Comparison of ENCODE assay signal across 20 mouse cellular contexts in the genomic region with DNA sequence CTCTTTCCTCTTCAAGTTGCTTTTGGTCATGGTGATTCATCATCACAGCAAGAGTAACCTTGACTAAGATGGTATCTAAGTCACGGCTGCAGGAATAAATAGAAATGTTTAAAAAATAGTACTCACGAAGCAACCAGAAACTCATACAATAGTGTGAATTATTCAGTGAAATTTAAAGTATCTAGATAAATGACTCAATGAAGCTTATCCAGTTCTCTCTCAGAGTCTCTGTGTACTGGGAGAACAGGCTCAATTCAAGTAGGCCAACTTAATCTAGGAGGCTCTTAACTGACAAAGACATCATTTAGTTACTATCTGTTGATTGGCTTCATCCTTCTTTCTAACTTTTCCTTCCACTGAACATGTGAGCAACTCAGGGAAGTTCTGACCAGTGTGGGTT.
DNase-seq lines count a peak whose midpoint lies in the region; ATAC-seq lines count a peak whose summit lies in the region.
"Had no signal": no experiment of that assay in that cellular context is flagged by ENCODE, and none has a peak within 500 bp of the region (broad histone marks: within the 10 kb centered on the region; RNA-seq: fewer than 3 reads in every experiment).

No protein-coding gene starts in this region.

- DNase-seq in frontal cortex, postnatal 25 days (ENCODE audit: low spot score in 2 of 2), result no peak
- DNase-seq in brain, adult 2 months (ENCODE audit: low read depth, low spot score), result peak; percentile 36
- DNase-seq in midbrain, embryonic 10.5 days (ENCODE audit: low spot score), result no peak
- DNase-seq: adrenal gland, adult 2 months; adrenal gland, adult 8-10 months; adrenal gland, postnatal 10 days; adrenal gland, postnatal 14 days; adrenal gland, postnatal 25 days; adrenal gland, postnatal 36 days; B cell, adult 2 months; cerebellum, adult 11 months; cerebellum, adult 11-12 months; cerebellum, adult 18-20 months; cerebellum, adult 2 months had no signal

- 90% methylated on average over 2 of the region's 2 CpGs for WGBS in midbrain, embryonic 10.5 days

- H3K27me3 ChIP-seq in midbrain, embryonic 10.5 days (ENCODE audit: low read depth, poor library complexity, severe bottlenecking), result no peaks in the 10 kb centered on the region
- H3K27me3 ChIP-seq: CH12.LX, Patski had no signal

- H3K4me3 ChIP-seq in midbrain, embryonic 10.5 days, result no peak overlapping the region

- H3K36me3 ChIP-seq in midbrain, embryonic 10.5 days, result no peaks in the 10 kb centered on the region
- H3K36me3 ChIP-seq: G1E had no signal

- ATAC-seq in frontal cortex, adult (ENCODE audit: low TSS enrichment), result peak; percentile 91
- ATAC-seq: activated CD4-positive, CD25-positive, alpha-beta regulatory T cell, adult 4 months; CD4-positive, CD25-positive, alpha-beta regulatory T cell, adult 4 months; Patski had no signal

- no peak overlapping the region for H3K27ac ChIP-seq in midbrain, embryonic 10.5 days (replicated peaks)

- no peaks in the 10 kb centered on the region for H3K9me3 ChIP-seq in midbrain, embryonic 10.5 days (replicated peaks)

- no peaks in the 10 kb centered on the region for H3K4me1 ChIP-seq in midbrain, embryonic 10.5 days
